Mouse (Mus musculus) thymus, adult 18-20 months (tissue): ENCODE measurements at regions not wholly inside any gene's neighbourhood (a gene's known extent, or its start where the extent isn't known, plus 50 kb on each side); places are given as distances from the start of the nearest gene placed in this dataset.

Source experiments
- DNase-seq, 2 experiments: peaks; one replicate each; pipeline ENCODE4 v3.0.0; 2022; ENCODE audit warnings: mixed read lengths in 2 of 2

GRCm38 (mm10) chr12:21480226-21480625 lies 62.8 kb upstream of the Ywhaq start:
- peak in 1 of 2 experiments; percentile 7 for DNase-seq

GRCm38 (mm10) chr12:21479251-21479650 lies 61.8 kb upstream of the Ywhaq start:
- no peak for DNase-seq

DNA sequence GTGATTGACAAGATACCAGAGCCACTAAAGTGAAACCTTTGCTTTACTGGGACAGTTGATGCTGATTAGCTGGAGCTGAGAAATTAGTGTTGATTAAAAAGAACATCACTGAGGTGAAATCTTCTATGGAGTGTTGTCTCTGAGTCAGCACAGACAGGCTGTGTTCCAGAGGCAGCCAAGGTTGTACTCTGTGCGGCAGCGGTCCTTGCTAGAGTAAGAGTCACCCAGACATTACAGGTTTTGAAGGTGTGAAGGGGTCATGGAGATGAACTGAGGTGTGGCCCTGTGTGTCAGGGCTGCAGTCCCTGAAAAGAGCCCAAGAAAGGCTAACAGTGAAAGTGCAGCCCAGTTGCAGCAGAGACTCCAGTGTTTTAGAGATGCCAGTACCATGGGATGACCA lies 59.1 kb upstream of the Ywhaq start:
- no peak for DNase-seq

- DNase-seq: no peak
Observed at GRCm38 (mm10) chr12:21472951-21473710, 55.7 kb upstream of the Ywhaq start.

DNA sequence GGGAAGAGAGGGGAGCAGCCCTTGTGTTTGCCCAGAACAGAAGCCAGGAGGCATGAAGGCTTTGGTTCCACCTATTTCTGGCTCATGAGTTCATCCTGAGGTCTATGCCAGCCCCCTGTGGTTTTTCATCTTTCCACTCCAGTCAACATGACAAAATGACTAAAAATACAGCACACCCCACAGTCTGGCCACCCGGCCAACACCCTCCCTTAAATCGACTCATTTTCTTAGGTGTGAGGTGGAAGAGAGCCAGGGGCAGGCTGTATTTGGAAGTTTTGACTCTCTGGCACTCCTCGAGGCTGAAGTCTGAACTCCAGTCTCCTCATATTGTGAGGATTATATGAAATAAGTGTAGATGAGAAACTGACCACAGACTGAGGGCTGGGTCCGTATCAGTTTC lies 55.0 kb upstream of the Ywhaq start:
- no peak for DNase-seq

GRCm38 (mm10) chr12:21471986-21472385 lies 54.5 kb upstream of the Ywhaq start:
- DNase-seq: no peak

DNA sequence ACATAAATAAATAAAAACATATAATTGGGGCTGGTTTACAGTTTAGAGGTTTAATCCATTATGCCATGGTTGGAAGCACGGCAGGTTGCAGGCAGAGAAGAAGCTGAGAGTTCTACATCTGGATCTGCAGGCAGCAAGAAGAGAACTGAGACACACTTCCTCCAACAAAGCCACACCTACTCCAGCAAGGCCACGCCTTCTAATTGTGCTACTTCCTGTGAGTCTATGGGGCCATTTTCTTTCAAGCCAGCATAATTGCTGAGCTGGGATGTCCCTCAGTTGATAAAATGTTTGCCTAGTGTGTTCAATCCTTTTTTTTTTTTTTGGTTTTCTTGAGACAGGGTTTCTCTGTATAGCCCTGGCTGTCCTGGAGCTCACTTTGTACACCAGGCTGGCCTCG lies 52.8 kb upstream of the Ywhaq start:
- no peak for DNase-seq
